10 mouse cellular contexts compared by ENCODE assay signal in genomic region chr2:23021721-23022120, GRCm38 (mm10). TPM values are rescaled to one million over a fixed set of nuclear protein-coding genes. Genes with fewer than 3 reads are reported as not detected.
DNase-seq lines count a peak whose midpoint lies in the region; ATAC-seq lines count a peak whose summit lies in the region.
"Had no signal": no experiment of that assay in that cellular context is flagged by ENCODE, and none has a peak within 500 bp of the region (broad histone marks: within the 10 kb centered on the region; RNA-seq: fewer than 3 reads in every experiment).

No protein-coding gene starts in this region.

- H3K27ac ChIP-seq in forebrain, embryonic 14.5 days (ENCODE audit: low read depth, low read length) = no peak overlapping the region
- H3K27ac ChIP-seq: embryonic facial prominence, embryonic 15.5 days; neural tube, embryonic 12.5 days had no signal

- H3K4me1 ChIP-seq in forebrain, embryonic 14.5 days (ENCODE audit: control insufficient read depth, insufficient read depth, low read length) = 0 out of 2 replicates have a peak, but pooled peaks cover 3% of the 10 kb centered on the region
- H3K4me1 ChIP-seq: neural tube, embryonic 12.5 days had no signal

- no peak overlapping the region for H3K4me2 ChIP-seq in forebrain, embryonic 14.5 days (ENCODE audit: low read length)
- H3K4me2 ChIP-seq: embryonic facial prominence, embryonic 15.5 days; neural tube, embryonic 12.5 days had no signal

- H3K9ac ChIP-seq in forebrain, embryonic 14.5 days (ENCODE audit: low read length) = no peak overlapping the region
- H3K9ac ChIP-seq: embryonic facial prominence, embryonic 15.5 days; neural tube, embryonic 12.5 days had no signal

- WGBS in forebrain, embryonic 14.5 days = 10% methylated on average over 4 of the region's 4 CpGs

- DNase-seq in kidney, adult 9 months = peak; percentile 28
- DNase-seq in kidney, adult 11 months = no peak
- peak; percentile 74 for DNase-seq in liver
- DNase-seq in retina, embryonic 14.5 days (ENCODE audit: low spot score) = peak; percentile 60
- DNase-seq in cerebellum, postnatal 4 days (ENCODE audit: low spot score in 2 of 2) = no peak
- DNase-seq in left cerebral cortex, postnatal 25 days (ENCODE audit: low spot score in 2 of 2) = no peak
- DNase-seq in forebrain, embryonic 14.5 days (ENCODE audit: low spot score) = no peak

- no peaks in the 10 kb centered on the region for H3K27me3 ChIP-seq in forebrain, embryonic 14.5 days (replicated peaks; ENCODE audit: control insufficient read depth, insufficient read depth, low read length)
- H3K27me3 ChIP-seq: embryonic facial prominence, embryonic 15.5 days; neural tube, embryonic 12.5 days had no signal

- H3K9me3 ChIP-seq in forebrain, embryonic 14.5 days (replicated peaks; ENCODE audit: control insufficient read depth, low read length) = no peaks in the 10 kb centered on the region
- H3K9me3 ChIP-seq: embryonic facial prominence, embryonic 15.5 days; neural tube, embryonic 12.5 days had no signal

- no peak overlapping the region for H3K4me3 ChIP-seq in forebrain, embryonic 14.5 days (ENCODE audit: low read depth, low read length)
- H3K4me3 ChIP-seq: embryonic facial prominence, embryonic 15.5 days; neural tube, embryonic 12.5 days had no signal

- ATAC-seq in common myeloid progenitor, adult 5-6 weeks (replicated peaks; ENCODE audit: low read depth, poor library complexity, severe bottlenecking) = 0 out of 2 replicates have a peak, but pooled peaks have one; percentile 36
- ATAC-seq in forebrain, embryonic 14.5 days = no peak

- H3K36me3 ChIP-seq in forebrain, embryonic 14.5 days (ENCODE audit: control insufficient read depth, insufficient read depth, low read length) = no peaks in the 10 kb centered on the region
- H3K36me3 ChIP-seq: neural tube, embryonic 12.5 days had no signal

- intact Hi-C loops in left cerebral cortex, postnatal 25 days (cut with DNase I) = no loop called here

RNA-seq across cellular contexts. Expression of gene Abi1, which starts 18.3 kb away (rescaled TPM):
- total RNA-seq in common myeloid progenitor, adult 5-6 weeks (2017) = 106 and 124 TPM in 2 replicates
- 100 to 1,000 TPM; 132 to 140 TPM for total RNA-seq in left cerebral cortex, postnatal 25 days (2021)
- 67.7 and 73.5 TPM in 2 replicates for polyA plus RNA-seq in forebrain, embryonic 14.5 days (2014; fragmentation: Nextera tagmentation; extraction: Ambion mirVana)

RNA-seq across cellular contexts. Expression of gene Acbd5, which starts 46.2 kb away (rescaled TPM):
- 29.0 and 29.1 TPM in 2 replicates for total RNA-seq in common myeloid progenitor, adult 5-6 weeks (2017)
- total RNA-seq in left cerebral cortex, postnatal 25 days (2021) = 10 to 100 TPM; 74.5 to 75.5 TPM
- 39.8 and 49.8 TPM in 2 replicates for polyA plus RNA-seq in forebrain, embryonic 14.5 days (2014; fragmentation: Nextera tagmentation; extraction: Ambion mirVana)

Comparison
In these comparisons a context has a peak if more than half of its experiments do, and no peak if none do; other contexts are left out.
1. DNase-seq: peak in kidney, adult 9 months (single experiment), liver (single experiment) and retina, embryonic 14.5 days (single experiment); none in kidney, adult 11 months (single experiment), cerebellum, postnatal 4 days (0 of 2), left cerebral cortex, postnatal 25 days (0 of 2) and forebrain, embryonic 14.5 days (single experiment).